Mouse (Mus musculus): Measurements from ENCODE around the gene Ube2n.

DNA sequence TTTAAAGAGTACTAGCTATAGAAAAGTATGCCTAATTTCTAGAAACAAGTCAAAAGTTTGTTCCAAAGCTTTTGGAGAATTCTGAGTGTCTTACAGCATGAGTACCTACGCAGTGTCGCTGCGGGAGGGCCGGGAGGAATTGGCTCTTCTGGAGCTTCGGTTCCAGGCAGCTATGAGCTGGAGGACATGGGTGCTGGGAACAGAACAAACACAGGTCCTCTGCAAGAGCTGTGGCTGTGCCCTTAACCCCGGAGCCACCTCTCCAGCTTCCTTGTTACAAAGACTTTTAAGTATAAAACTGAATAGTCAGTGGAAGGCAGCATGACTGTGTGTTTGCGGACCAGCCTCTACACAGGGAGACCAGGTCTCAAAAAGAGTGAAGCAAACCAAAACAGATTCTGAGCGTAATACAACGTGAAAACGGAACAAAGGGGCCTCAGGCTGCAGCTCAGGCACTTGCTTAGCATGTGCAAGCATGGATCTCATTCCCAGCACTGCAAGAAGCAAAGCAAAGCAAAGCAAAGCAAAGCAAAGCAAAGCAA is 61.0 kb downstream of the Ube2n start:
- TF ChIP-seq MAZ (IDR thresholded peaks at IDR 0.05; ENCODE audit: low read depth, low read length), result no peak
- TF ChIP-seq BHLHE40 (IDR thresholded peaks at IDR 0.05; ENCODE audit: borderline replicate concordance, low read depth, low read length), result no peak

All from MEL (cell line).